Mouse (Mus musculus) testis, adult 2 months (tissue): Measurements from ENCODE around the gene Wsb2. TPM values are rescaled to one million over a fixed set of nuclear protein-coding genes. Genes with fewer than 3 reads are reported as not detected.

Experiments used
- H3K27ac ChIP-seq: fragments of 200-500 bp; 2 replicates; pipeline ENCODE4 v1.5.1; 2012; ENCODE audit warnings: low read depth, low read length; ENCODE audit not compliant: control insufficient read depth, insufficient read depth
- H3K27me3 ChIP-seq: fragments of 200-500 bp; 2 replicates; pipeline ENCODE4 v1.6.1; 2012; ENCODE audit warnings: mild to moderate bottlenecking, low read length, moderate library complexity; ENCODE audit not compliant: control insufficient read depth, insufficient read depth
- H3K36me3 ChIP-seq: fragments of 200-500 bp; 2 replicates; pipeline ENCODE4 v1.6.1; 2012; ENCODE audit warnings: mild to moderate bottlenecking, low read length; ENCODE audit not compliant: control insufficient read depth, insufficient read depth
- H3K4me1 ChIP-seq: fragments of 200-500 bp; 2 replicates; pipeline ENCODE4 v1.6.1; 2012; ENCODE audit warnings: low read length; ENCODE audit not compliant: control insufficient read depth, insufficient read depth
- H3K4me3 ChIP-seq: fragments of 200-500 bp; 2 replicates; pipeline ENCODE4 v1.5.1; 2012; ENCODE audit warnings: low read depth, mild to moderate bottlenecking, low read length, moderate library complexity, mixed read lengths; ENCODE audit not compliant: control insufficient read depth
- CTCF ChIP-seq: fragments of 200-500 bp; IDR thresholded peaks from 2 replicates; pipeline ENCODE4 v1.5.1; 2012; ENCODE audit warnings: low read depth, mild to moderate bottlenecking, inconsistent platforms, low read length, moderate library complexity; ENCODE audit not compliant: control insufficient read depth, insufficient read depth, insufficient replicate concordance
- POLR2A ChIP-seq: fragments of 200-500 bp; IDR thresholded peaks from 2 replicates; pipeline ENCODE4 v1.6.1; 2012; ENCODE audit warnings: low read depth, mild to moderate bottlenecking, inconsistent platforms, low read length, moderate library complexity; ENCODE audit not compliant: control insufficient read depth
- polyA plus RNA-seq: library from polyadenylated mRNA; depleted of rRNA; stranded (reverse); fragments of >200 nt; gene quantifications from 2 replicates; pipeline ENCODE4 v1.2.3, GENCODE M21; 2012; rRNA removed

Wsb2 gene
- polyA plus RNA-seq, result 48.8 and 56.3 TPM in 2 replicates

DNA sequence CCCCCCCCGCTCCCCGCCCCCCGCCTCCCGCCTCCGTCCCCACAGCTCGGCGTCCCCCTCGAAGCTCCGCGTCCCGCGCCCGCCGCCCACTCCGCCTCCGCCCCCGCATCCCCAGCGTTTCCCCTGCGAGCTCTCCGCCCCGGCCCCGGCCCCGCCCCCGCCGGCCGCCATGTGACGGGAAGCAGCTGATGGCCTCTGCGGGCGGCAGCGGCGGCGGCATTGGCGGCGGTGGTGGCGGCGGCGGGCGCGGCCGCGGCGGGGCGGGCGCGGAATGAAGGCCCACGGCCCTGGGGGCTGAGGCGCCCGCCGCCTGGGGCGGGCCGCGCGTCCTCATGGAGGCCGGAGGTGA lies at the start of gene Wsb2:
Gene Wsb2 (plus strand): TSS at position 176 of the 349 bp plus-strand sequence.
- Histone ChIP-seq H3K4me3 (peak within 1 kb of the TSS; percentile 85), H3K27me3 (no peaks in the 10 kb centered on the region; the same call in 1 of the 2 replicates), H3K27ac (peak within 1 kb of the TSS; percentile 41), H3K36me3 (no peaks in the 10 kb centered on the region), H3K4me1 (peaks cover 22% of the 10 kb centered on the region)
- no peak for TF ChIP-seq CTCF
- TF ChIP-seq POLR2A, result no peak

DNA sequence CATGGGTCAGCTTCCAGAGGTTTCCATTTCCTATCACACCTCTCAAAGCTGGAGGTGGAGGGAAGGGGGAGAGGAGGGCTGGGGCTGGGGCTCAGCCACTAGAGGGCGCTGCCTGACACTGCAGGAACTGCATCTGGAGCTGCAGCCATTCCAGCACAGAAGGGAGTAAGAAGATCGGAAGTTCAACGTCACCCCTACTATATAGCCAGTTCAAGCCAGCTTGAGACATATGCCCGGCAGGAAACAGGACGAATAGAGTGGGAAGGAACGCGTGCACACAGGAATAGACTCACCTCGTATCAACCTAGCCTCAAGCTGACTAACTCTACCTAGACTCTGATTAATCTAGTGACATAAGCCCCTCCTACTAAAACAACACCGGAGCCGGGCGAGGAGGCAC lies 49.4 kb upstream of the Wsb2 start:
- Histone ChIP-seq H3K4me3 (peak overlapping the region; percentile 83), H3K36me3 (no peaks in the 10 kb centered on the region), H3K4me1 (peaks cover 12% of the 10 kb centered on the region), H3K27ac (no peak overlapping the region), H3K27me3 (no peaks in the 10 kb centered on the region)
- TF ChIP-seq CTCF, result peak; percentile 90
- no peak for TF ChIP-seq POLR2A

DNA sequence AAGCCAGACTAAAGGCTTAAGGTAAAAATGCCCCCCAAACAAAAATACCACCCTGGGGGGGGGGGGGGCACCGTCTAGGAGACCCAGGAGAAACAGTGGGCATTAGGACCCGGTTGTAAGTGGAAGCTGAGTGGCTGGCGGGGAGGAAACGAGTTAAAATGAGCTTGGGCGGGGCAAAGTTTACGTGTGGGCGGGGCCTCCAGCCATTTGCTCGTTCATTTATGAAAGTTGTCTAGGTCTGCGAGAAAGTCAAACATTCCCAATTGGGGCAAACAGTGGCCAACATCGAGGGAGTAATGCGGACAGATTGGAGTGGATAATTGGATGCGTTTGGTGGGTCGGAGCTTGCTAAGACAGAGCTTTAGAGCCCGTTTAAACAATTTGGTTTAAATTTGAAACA lies 43.7 kb upstream of the Wsb2 start:
- TF ChIP-seq POLR2A (no peak), CTCF (no peak)
- H3K4me3 ChIP-seq, result no peak overlapping the region
- H3K27ac ChIP-seq, result no peak overlapping the region
- peaks cover 12% of the 10 kb centered on the region for H3K4me1 ChIP-seq
- H3K36me3 ChIP-seq, result no peaks in the 10 kb centered on the region
- no peaks in the 10 kb centered on the region for H3K27me3 ChIP-seq

DNA sequence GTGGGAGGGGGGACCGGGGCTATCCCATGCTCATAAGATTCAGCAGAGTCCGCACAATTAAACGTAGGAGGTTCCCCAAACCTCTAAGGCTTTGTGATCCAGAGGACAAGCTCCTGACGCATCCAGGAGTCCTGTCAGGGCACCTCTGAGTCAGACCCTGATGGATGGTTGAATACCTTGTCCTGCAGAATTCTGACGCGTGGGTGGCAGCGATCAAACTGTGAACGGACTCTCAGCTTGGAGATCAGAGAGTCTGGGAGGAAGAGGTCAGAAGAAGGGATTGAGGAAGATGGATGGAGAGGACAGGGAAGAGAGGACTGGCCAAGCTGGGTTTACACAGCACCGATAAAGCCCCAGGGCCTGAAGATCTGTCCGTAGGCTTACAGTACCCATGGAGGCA lies 43.2 kb upstream of the Wsb2 start:
- TF ChIP-seq POLR2A, result no peak
- TF ChIP-seq CTCF, result no peak
- no peaks in the 10 kb centered on the region for H3K36me3 ChIP-seq
- no peak overlapping the region for H3K4me3 ChIP-seq
- peaks cover 15% of the 10 kb centered on the region for H3K4me1 ChIP-seq
- H3K27me3 ChIP-seq, result peaks cover 2% of the 10 kb centered on the region; the same call in 1 of the 2 replicates
- H3K27ac ChIP-seq, result peak overlapping the region; percentile 5; the same call in 1 of the 2 replicates

DNA sequence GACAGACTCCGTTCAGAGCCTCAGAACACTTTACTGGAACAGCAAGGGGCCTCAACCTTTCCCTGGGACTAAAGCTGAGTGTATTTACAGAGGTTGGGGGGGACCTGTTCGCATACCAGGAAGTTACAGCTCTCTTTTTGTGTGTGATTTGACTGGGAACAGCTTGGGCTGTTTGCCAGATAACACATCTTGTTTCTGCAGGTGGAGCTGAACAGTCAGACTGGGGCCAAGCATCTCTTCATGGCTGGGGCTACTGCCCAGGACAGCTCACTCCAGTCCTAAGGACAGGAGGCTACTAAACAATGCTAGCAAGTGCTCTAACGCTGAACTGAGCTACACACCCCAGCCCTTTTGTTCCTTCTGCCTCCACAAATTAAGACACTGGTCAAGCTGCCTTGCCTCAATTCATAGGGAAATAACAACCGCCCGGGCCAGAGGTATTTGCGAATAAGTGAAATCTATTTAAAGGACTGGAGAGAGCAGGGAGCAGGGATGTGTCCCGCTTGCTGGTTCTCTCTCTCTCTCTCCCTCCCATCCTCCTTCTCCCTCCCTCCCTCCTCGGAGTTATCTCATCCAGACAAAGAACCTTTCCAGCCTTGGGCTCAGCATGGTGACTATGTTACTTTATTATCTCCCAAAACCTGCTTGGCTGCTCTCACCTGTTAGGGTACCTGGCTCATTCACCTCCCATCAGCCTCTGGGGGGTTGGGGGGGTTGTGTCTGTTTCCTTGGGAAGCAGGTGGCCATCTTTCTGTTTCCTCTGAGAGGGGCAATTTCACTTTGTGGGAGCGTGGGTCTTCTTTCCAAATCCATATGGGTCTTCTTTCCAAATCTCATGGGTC lies 42.3 kb upstream of the Wsb2 start:
- TF ChIP-seq POLR2A, result no peak
- TF ChIP-seq CTCF, result no peak
- H3K27me3 ChIP-seq, result peaks cover 2% of the 10 kb centered on the region; the same call in 1 of the 2 replicates
- H3K36me3 ChIP-seq, result no peaks in the 10 kb centered on the region
- peak overlapping the region; percentile 70 for H3K27ac ChIP-seq
- H3K4me1 ChIP-seq, result peaks cover 22% of the 10 kb centered on the region
- no peak overlapping the region for H3K4me3 ChIP-seq

DNA sequence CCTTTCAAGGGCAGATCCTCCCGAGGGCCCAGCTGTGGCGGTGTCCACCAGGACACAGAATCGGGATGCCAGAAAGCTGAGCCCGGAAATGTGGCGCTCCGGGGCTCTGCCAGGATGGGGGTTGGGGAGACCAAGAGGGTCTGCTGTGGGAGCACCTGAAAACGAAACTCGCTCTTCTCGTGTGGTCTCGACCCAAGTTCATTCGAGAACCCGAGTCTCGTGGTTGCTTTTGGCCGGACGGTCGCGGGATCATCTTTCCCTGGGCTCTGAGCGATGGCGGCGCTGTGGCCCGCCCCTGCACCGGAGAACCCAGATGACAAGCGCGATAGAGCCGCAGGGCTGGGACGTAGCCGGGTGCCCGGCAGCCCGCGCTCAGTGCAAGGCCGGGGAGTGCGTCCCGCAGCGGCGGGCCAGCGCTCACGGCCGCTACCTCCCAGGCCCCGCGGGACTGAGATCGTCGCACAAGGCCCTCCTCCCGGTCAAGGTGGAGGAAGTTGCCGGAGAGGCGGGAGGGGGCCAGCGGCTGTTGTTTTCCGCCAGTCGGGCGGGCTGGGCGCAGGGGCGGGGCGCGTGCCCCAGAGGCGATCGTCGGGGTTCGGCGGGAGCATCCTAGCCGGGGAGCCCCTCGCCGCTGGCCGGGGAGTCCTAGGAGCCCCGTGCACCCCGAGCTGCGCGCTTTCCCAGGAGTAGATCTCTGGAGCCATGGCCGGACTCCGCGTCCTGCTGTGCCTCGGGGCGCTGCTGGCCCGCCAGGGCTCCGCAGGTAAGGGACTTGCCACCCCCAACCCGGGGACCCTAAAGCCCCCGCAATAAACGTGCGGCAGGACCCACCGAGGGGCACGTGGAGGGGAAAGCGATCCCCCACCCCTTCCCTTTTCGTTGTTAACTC lies 38.1 kb upstream of the Wsb2 start, which contains the start of gene Vsig10:
Gene Vsig10 (plus strand): TSS at position 343 of the 889 bp plus-strand sequence.
- H3K27ac ChIP-seq, result peak within 1 kb of the TSS; percentile 87
- TF ChIP-seq POLR2A (no peak), CTCF (no peak)

DNA sequence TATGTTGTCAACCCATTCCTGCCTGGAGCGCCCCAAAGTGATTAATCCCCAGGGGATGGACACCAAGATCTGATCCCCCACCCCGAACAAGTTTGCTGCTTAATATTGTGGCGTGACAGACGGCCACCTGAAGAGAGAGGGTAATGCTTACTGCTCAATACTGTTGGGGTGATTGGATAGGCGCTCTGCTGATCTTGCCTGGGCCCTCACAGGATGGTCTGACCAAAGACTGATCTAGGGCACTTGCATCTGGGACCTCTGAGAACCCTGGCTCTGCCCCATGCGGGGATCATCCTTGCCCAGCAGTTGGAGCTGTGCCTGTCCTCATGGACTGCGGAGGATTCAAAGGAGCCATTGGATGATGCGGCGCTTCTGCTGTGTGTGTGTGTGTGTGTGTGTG lies 33.4 kb upstream of the Wsb2 start:
- H3K4me3 ChIP-seq, result no peak overlapping the region

More for the DNA sequence above, 38.1 kb upstream of the Wsb2 start, which contains the start of gene Vsig10:
- Histone ChIP-seq H3K27me3 (peaks cover 2% of the 10 kb centered on the region; the same call in 1 of the 2 replicates), H3K4me1 (peaks cover 17% of the 10 kb centered on the region), H3K4me3 (peak within 1 kb of the TSS; percentile 77), H3K36me3 (no peaks in the 10 kb centered on the region)

More for the DNA sequence above, 33.4 kb upstream of the Wsb2 start:
- Histone ChIP-seq H3K27ac (no peak overlapping the region), H3K36me3 (no peaks in the 10 kb centered on the region), H3K27me3 (peaks cover 1% of the 10 kb centered on the region; the same call in 1 of the 2 replicates), H3K4me1 (peaks cover 8% of the 10 kb centered on the region)
- no peak for TF ChIP-seq POLR2A
- TF ChIP-seq CTCF, result no peak
